Mouse (Mus musculus) stomach, embryonic 15.5 days (tissue): ENCODE results near the gene Cacnb4. TPM values are rescaled to one million over a fixed set of nuclear protein-coding genes. Genes with fewer than 3 reads are reported as not detected.

Source experiments
- ATAC-seq: fragments of 200-750 bp; cut with Nextera tagmentation; 2 replicates; pipeline ENCODE4 v1.8.0; 2017; ENCODE audit warnings: low read depth, moderate number of reproducible peaks, moderate TSS enrichment; ENCODE audit not compliant: insufficient read depth, low FRiP score
- H3K27ac ChIP-seq: fragments of 300-500 bp; sonication (generic); 2 replicates; pipeline ENCODE4 v1.5.1; 2015; ENCODE audit warnings: mild to moderate bottlenecking, inconsistent platforms
- H3K27me3 ChIP-seq: fragments of 300-500 bp; sonication (generic); replicated peaks from 2 replicates; pipeline ENCODE4 v1.6.1; 2015; ENCODE audit warnings: inconsistent platforms
- H3K36me3 ChIP-seq: fragments of 300-500 bp; sonication (generic); 2 replicates; pipeline ENCODE4 v1.6.1; 2015; ENCODE audit warnings: inconsistent platforms
- H3K4me1 ChIP-seq: fragments of 300-500 bp; sonication (generic); 2 replicates; pipeline ENCODE4 v1.6.1; 2015; ENCODE audit warnings: inconsistent platforms
- H3K4me2 ChIP-seq: fragments of 300-500 bp; sonication (generic); 2 replicates; pipeline ENCODE4 v1.6.1; 2015; ENCODE audit warnings: mild to moderate bottlenecking, inconsistent platforms
- H3K4me3 ChIP-seq: fragments of 300-500 bp; sonication (generic); replicated peaks from 2 replicates; pipeline ENCODE4 v1.5.1; 2015; ENCODE audit warnings: inconsistent platforms
- H3K9ac ChIP-seq: fragments of 300-500 bp; sonication (generic); 2 replicates; pipeline ENCODE4 v1.6.1; 2015; ENCODE audit warnings: inconsistent platforms
- H3K9me3 ChIP-seq: fragments of 300-500 bp; sonication (generic); 2 replicates; pipeline ENCODE4 v1.6.1; 2016; ENCODE audit warnings: inconsistent platforms
- WGBS: fragments of 180-500 bp; shearing (Covaris S2); methylation state at CpG from one replicate; pipeline ENCODE4 v1.1.7; 2015; 5-methylcytosine and 5-hydroxymethylcytosine counted together
- polyA plus RNA-seq: library from polyadenylated mRNA; unstranded; fragments of >200 nt; fragmentation: Nextera tagmentation; extraction: Ambion mirVana; gene quantifications from 2 replicates; pipeline ENCODE4 v1.2.1, GENCODE M21; 2015

Gene Cacnb4
- polyA plus RNA-seq, 1 experiment from 2014 or later: 1.7 TPM

GRCm38 (mm10) chr2:52389975-52390374, 286.7 kb downstream of the Cacnb4 start:
- no peaks in the 10 kb centered on the region for H3K36me3 ChIP-seq
- no peak for ATAC-seq
- no peaks in the 10 kb centered on the region for H3K27me3 ChIP-seq
- H3K9me3 ChIP-seq: no peaks in the 10 kb centered on the region
- H3K4me1 ChIP-seq: no peaks in the 10 kb centered on the region
- no peak overlapping the region for H3K4me2 ChIP-seq
- 63% methylated on average over 3 of the region's 3 CpGs for WGBS
- no peak overlapping the region for H3K4me3 ChIP-seq
- no peak overlapping the region for H3K27ac ChIP-seq
- no peak overlapping the region for H3K9ac ChIP-seq

- H3K4me2 ChIP-seq: no peak overlapping the region
- no peak overlapping the region for H3K9ac ChIP-seq
- no peaks in the 10 kb centered on the region for H3K4me1 ChIP-seq
- 62% methylated on average over 6 of the region's 6 CpGs for WGBS
- H3K27ac ChIP-seq: no peak overlapping the region
- no peak for ATAC-seq
- H3K36me3 ChIP-seq: no peaks in the 10 kb centered on the region
- no peaks in the 10 kb centered on the region for H3K9me3 ChIP-seq
- H3K4me3 ChIP-seq: no peak overlapping the region
- no peaks in the 10 kb centered on the region for H3K27me3 ChIP-seq
Observed at GRCm38 (mm10) chr2:52386451-52386850, 290.2 kb downstream of the Cacnb4 start.

DNA sequence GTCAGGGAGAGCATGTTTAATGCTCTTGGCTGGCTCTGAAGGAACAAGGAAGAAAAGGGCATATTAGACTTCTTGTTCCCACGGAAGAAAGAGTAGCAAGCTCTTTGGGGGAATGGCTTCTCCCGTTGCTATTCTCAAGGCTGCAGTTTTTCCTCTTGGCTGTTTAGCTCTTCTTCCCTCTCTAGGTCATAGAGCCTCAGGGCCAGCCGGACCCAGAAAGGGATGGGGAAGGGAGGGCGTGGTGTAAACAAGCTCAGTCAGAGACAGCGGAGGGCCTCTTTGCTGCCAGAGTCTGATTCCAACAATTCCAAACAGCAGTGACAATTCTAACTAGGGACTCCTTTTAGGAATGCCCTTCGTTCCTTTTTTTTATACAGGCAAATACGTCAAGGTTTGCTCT, 290.6 kb downstream of the Cacnb4 start:
- Histone ChIP-seq H3K9ac (no peak overlapping the region), H3K9me3 (no peaks in the 10 kb centered on the region), H3K27me3 (no peaks in the 10 kb centered on the region), H3K27ac (no peak overlapping the region), H3K4me3 (no peak overlapping the region), H3K4me1 (no peaks in the 10 kb centered on the region), H3K36me3 (no peaks in the 10 kb centered on the region), H3K4me2 (peak overlapping the region; percentile 25; the same call in 1 of the 2 replicates)
- ATAC-seq: no peak
- 30% methylated on average over 7 of the region's 7 CpGs for WGBS

DNA sequence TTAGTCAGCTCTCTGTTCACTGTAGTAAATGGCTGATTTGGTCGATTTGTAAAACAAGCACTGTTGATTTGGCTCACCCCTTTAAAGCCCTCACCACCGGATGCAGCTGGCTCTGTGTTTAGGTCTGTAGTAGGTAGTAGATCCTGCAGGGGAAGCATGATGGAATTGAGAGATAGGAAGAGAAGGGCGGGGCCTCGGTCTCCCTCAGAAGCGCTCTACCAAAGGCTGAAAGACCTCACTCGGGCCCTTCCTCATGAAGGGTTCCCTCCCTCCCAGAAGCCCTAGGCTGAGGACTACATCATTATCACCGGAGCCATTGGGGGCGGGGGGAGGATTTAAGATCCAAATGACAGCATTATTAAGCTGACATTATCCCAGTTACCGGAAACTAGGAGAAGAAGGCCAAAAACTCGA, 297.8 kb downstream of the Cacnb4 start:
- no peaks in the 10 kb centered on the region for H3K4me1 ChIP-seq

GRCm38 (mm10) chr2:52378448-52378804, 298.2 kb downstream of the Cacnb4 start, which contains the start of gene Neb:
Neb (minus strand) TSS chr2:52378474.
- H3K4me1 ChIP-seq: no peaks in the 10 kb centered on the region
- peak; percentile 78; the same call in 1 of the 2 replicates for ATAC-seq
- no peaks in the 10 kb centered on the region for H3K36me3 ChIP-seq
- no peak within 1 kb of the TSS for H3K27ac ChIP-seq
- H3K4me2 ChIP-seq: 0 out of 2 replicates have a peak within 1 kb of the TSS, but pooled peaks have one; percentile 0
- WGBS: 47% methylated on average over 7 of the region's 7 CpGs
- H3K27me3 ChIP-seq: no peaks in the 10 kb centered on the region
- H3K9ac ChIP-seq: no peak within 1 kb of the TSS
- H3K4me3 ChIP-seq: no peak within 1 kb of the TSS
- H3K9me3 ChIP-seq: no peaks in the 10 kb centered on the region

More for the DNA sequence above, 297.8 kb downstream of the Cacnb4 start:
- no peaks in the 10 kb centered on the region for H3K27me3 ChIP-seq
- no peak overlapping the region for H3K27ac ChIP-seq
- 58% methylated on average over 10 of the region's 10 CpGs for WGBS
- H3K4me3 ChIP-seq: no peak overlapping the region
- H3K4me2 ChIP-seq: 0 out of 2 replicates have a peak overlapping the region, but pooled peaks have one; percentile 0
- no peaks in the 10 kb centered on the region for H3K9me3 ChIP-seq
- no peaks in the 10 kb centered on the region for H3K36me3 ChIP-seq
- H3K9ac ChIP-seq: no peak overlapping the region
- no peak for ATAC-seq

Other genes starting within 250 kb of the Cacnb4 start
- gene Stam2, start 65.5 kb upstream of the Cacnb4 start, polyA plus RNA-seq: 31.5 and 35.8 TPM in 2 replicates
- gene Fmnl2, start 181.0 kb upstream of the Cacnb4 start, polyA plus RNA-seq: 4.7 and 4.8 TPM in 2 replicates